Mouse (Mus musculus): ENCODE measurements at regions not wholly inside any gene's neighbourhood (a gene's known extent, or its start where the extent isn't known, plus 50 kb on each side); places are given as distances from the start of the nearest gene placed in this dataset.

DNA sequence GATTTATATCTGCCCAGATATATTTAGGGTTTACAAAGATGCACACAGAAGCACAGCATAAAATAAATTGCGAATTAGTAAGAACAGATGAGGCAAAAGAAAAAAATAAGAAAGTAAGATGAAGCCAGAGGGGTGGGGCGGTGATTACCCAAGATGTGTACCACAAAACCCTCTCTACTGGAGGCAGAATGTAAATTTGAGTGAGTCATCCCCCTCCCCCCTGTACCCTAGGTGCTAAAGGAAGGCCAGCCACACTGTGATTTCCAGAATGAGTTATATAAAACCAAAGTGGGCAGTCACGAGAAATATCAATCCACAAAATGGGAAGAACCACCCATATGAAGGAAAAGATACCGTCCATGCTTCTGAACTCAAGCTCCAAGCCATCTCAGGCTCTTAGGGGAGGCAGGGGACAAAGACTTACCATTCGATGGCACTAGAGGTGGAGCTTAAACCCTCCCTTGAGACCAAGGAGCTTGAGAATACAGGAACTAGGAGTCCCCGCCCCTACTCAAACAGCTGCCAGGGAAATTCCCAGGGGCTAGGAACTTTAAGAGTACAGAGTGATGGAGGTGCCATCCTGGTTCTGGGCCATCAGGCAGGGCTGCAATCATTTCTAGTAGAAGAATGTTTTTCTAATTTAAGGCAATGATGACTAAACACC, 383.8 kb downstream of the Bcor start:
- TF ChIP-seq CTCF (IDR thresholded peaks at IDR 0.05; ENCODE audit: insufficient read depth, low read depth, low read length) (no peak), POLR2A (IDR thresholded peaks at IDR 0.05; ENCODE audit: insufficient read depth, low read depth, low read length) (no peak)
